Mouse (Mus musculus) spleen, adult 2 months (tissue): ENCODE measurements around the gene 3110009E18Rik.

Source experiments
- CTCF ChIP-seq: fragments of 200-500 bp; IDR thresholded peaks from 2 replicates; pipeline ENCODE4 v1.5.1; 2011; ENCODE audit warnings: mild to moderate bottlenecking, inconsistent platforms; ENCODE audit not compliant: insufficient read depth, insufficient read length, insufficient replicate concordance; ENCODE audit errors: extremely low read depth
- POLR2A ChIP-seq: fragments of 200-500 bp; IDR thresholded peaks from 2 replicates; pipeline ENCODE4 v1.6.1; 2011; ENCODE audit warnings: low read depth, low read length, inconsistent platforms

- TF ChIP-seq POLR2A (no peak), CTCF (no peak)
Measured at GRCm38 (mm10) chr1:120220841-120221240, 99.9 kb downstream of the 3110009E18Rik start.
